Mouse (Mus musculus): Measurements from ENCODE around the gene Slc22a20.
A peak's percentile ranks its signal among the peaks of the same experiment; 100 is the strongest.

Slc22a20 gene

GRCm38 (mm10) chr19:5986043-5986442, at the start of gene Slc22a20:
TSS of gene Slc22a20 (minus strand) at chr19:5986143.
- DNase-seq (ENCODE audit: low spot score) = no peak

GRCm38 (mm10) chr19:6030520-6031280, 44.8 kb upstream of the Slc22a20 start:
- no peak for DNase-seq (ENCODE audit: low spot score)

GRCm38 (mm10) chr19:6029426-6029825, 43.5 kb upstream of the Slc22a20 start:
- DNase-seq (ENCODE audit: low spot score) = no peak

- DNase-seq (ENCODE audit: low spot score) = no peak
Observed at GRCm38 (mm10) chr19:6028991-6029390, 43.0 kb upstream of the Slc22a20 start.

GRCm38 (mm10) chr19:6023930-6024329, 38.0 kb upstream of the Slc22a20 start:
- no peak for DNase-seq (ENCODE audit: low spot score)

GRCm38 (mm10) chr19:6023059-6023458, 37.1 kb upstream of the Slc22a20 start:
- DNase-seq (ENCODE audit: low spot score) = no peak

GRCm38 (mm10) chr19:6020276-6020675, 34.3 kb upstream of the Slc22a20 start:
- no peak for DNase-seq (ENCODE audit: low spot score)

GRCm38 (mm10) chr19:6018142-6019089, 32.5 kb upstream of the Slc22a20 start:
- peak; percentile 85 for DNase-seq (ENCODE audit: low spot score)

- DNase-seq (ENCODE audit: low spot score) = no peak
Observed at GRCm38 (mm10) chr19:6016532-6016931, 30.6 kb upstream of the Slc22a20 start.

GRCm38 (mm10) chr19:6015511-6016315, 29.8 kb upstream of the Slc22a20 start, which contains the start of gene Capn1:
TSS of gene Capn1 (minus strand) at chr19:6015897.
- peak; percentile 51 for DNase-seq (ENCODE audit: low spot score)

GRCm38 (mm10) chr19:6014991-6015510, 29.1 kb upstream of the Slc22a20 start:
- no peak for DNase-seq (ENCODE audit: low spot score)

GRCm38 (mm10) chr19:6013691-6014090, 27.7 kb upstream of the Slc22a20 start:
- DNase-seq (ENCODE audit: low spot score) = no peak

GRCm38 (mm10) chr19:6009137-6009536, 23.2 kb upstream of the Slc22a20 start:
- no peak for DNase-seq (ENCODE audit: low spot score)

- DNase-seq (ENCODE audit: low spot score) = no peak
Observed at GRCm38 (mm10) chr19:6007013-6007412, 21.1 kb upstream of the Slc22a20 start.

GRCm38 (mm10) chr19:6005541-6005940, 19.6 kb upstream of the Slc22a20 start:
- DNase-seq (ENCODE audit: low spot score) = no peak

GRCm38 (mm10) chr19:5999969-6000368, 14.0 kb upstream of the Slc22a20 start:
- DNase-seq (ENCODE audit: low spot score) = no peak

GRCm38 (mm10) chr19:5998180-5998579, 12.2 kb upstream of the Slc22a20 start:
- no peak for DNase-seq (ENCODE audit: low spot score)

GRCm38 (mm10) chr19:5994711-5995110, 8.8 kb upstream of the Slc22a20 start:
- no peak for DNase-seq (ENCODE audit: low spot score)

- no peak for DNase-seq (ENCODE audit: low spot score)
Observed at GRCm38 (mm10) chr19:5992012-5992411, 6.1 kb upstream of the Slc22a20 start.

GRCm38 (mm10) chr19:5991467-5991866, 5.5 kb upstream of the Slc22a20 start:
- DNase-seq (ENCODE audit: low spot score) = no peak

- DNase-seq (ENCODE audit: low spot score) = no peak
Observed at GRCm38 (mm10) chr19:5990921-5991320, 5.0 kb upstream of the Slc22a20 start.

- DNase-seq (ENCODE audit: low spot score) = no peak
Observed at GRCm38 (mm10) chr19:5990033-5990432, 4.1 kb upstream of the Slc22a20 start.

Data from ovary, postnatal 14 days (tissue).